Mouse (Mus musculus): ENCODE results near the gene Ubap1. TPM values are rescaled to one million over a fixed set of nuclear protein-coding genes. Genes with fewer than 3 reads are reported as not detected.

Ubap1 gene
- polyA plus RNA-seq, 2 experiments, result 16.9 to 21.4 TPM

GRCm38 (mm10) chr4:41390122-41390521 lies 41.3 kb downstream of the Ubap1 start:
- Histone ChIP-seq H3K27ac (no peak overlapping the region), H3K9me3 (ENCODE audit: control insufficient read depth, low read length) (no peaks in the 10 kb centered on the region), H3K9ac (replicated peaks) (no peak overlapping the region), H3K4me3 (ENCODE audit: insufficient read depth in 1 of 2, low read depth in 2 of 2, low read length in 2 of 2) (no peak overlapping the region), H3K27me3 (ENCODE audit: control insufficient read depth, insufficient read depth, low read length) (no peaks in the 10 kb centered on the region), H3K36me3 (replicated peaks; ENCODE audit: control insufficient read depth, insufficient read depth, low read depth) (peaks cover 42% of the 10 kb centered on the region), H3K4me2 (ENCODE audit: low read depth) (peak overlapping the region; percentile 31), H3K4me1 (replicated peaks; ENCODE audit: control insufficient read depth in 2 of 2, insufficient read depth in 2 of 2, low read length in 1 of 2) (peaks cover 28 to 29% of the 10 kb centered on the region in 2 experiments)
- no peak for ATAC-seq (ENCODE audit: insufficient read depth)
- WGBS (ENCODE audit: insufficient replicate concordance), result 16% methylated on average over 3 of the region's 3 CpGs
- DNase-seq (ENCODE audit: low read depth in 3 of 3, low spot score in 3 of 3), result peak; percentile 50 to 64 (median 56)
- TF ChIP-seq EP300 (IDR thresholded peaks at IDR 0.05; ENCODE audit: low read depth) (no peak), CTCF (IDR thresholded peaks at IDR 0.05; ENCODE audit: low read depth) (peak; percentile 94)

- ATAC-seq (ENCODE audit: insufficient read depth), result no peak
- H3K27ac ChIP-seq, result no peak overlapping the region
- no peaks in the 10 kb centered on the region for H3K27me3 ChIP-seq (ENCODE audit: control insufficient read depth, insufficient read depth, low read length)
- TF ChIP-seq EP300 (IDR thresholded peaks at IDR 0.05; ENCODE audit: low read depth) (no peak), CTCF (IDR thresholded peaks at IDR 0.05; ENCODE audit: low read depth) (no peak)
- 73% methylated on average over 2 of the region's 2 CpGs for WGBS (ENCODE audit: insufficient replicate concordance)
- no peak for DNase-seq (ENCODE audit: low read depth in 3 of 3, low spot score in 3 of 3)
- no peaks in the 10 kb centered on the region for H3K9me3 ChIP-seq (ENCODE audit: control insufficient read depth, low read length)
- peaks cover 42% of the 10 kb centered on the region for H3K36me3 ChIP-seq (replicated peaks; ENCODE audit: control insufficient read depth, insufficient read depth, low read depth)
- no peak overlapping the region for H3K9ac ChIP-seq (replicated peaks)
- no peak overlapping the region for H3K4me2 ChIP-seq (ENCODE audit: low read depth)
- peaks cover 25 to 26% of the 10 kb centered on the region in 2 experiments for H3K4me1 ChIP-seq (replicated peaks; ENCODE audit: control insufficient read depth in 2 of 2, insufficient read depth in 2 of 2, low read length in 1 of 2)
- H3K4me3 ChIP-seq (ENCODE audit: insufficient read depth in 1 of 2, low read depth in 2 of 2, low read length in 2 of 2), result no peak overlapping the region
Measured at GRCm38 (mm10) chr4:41391015-41391414, 42.2 kb downstream of the Ubap1 start.

- Histone ChIP-seq H3K4me1 (replicated peaks; ENCODE audit: control insufficient read depth in 2 of 2, insufficient read depth in 2 of 2, low read length in 1 of 2) (no peaks in the 10 kb centered on the region), H3K9me3 (ENCODE audit: control insufficient read depth, low read length) (no peaks in the 10 kb centered on the region), H3K4me3 (ENCODE audit: insufficient read depth in 1 of 2, low read depth in 2 of 2, low read length in 2 of 2) (no peak overlapping the region), H3K4me2 (ENCODE audit: low read depth) (no peak overlapping the region), H3K9ac (replicated peaks) (no peak overlapping the region), H3K36me3 (replicated peaks; ENCODE audit: control insufficient read depth, insufficient read depth, low read depth) (peaks cover 30% of the 10 kb centered on the region), H3K27me3 (ENCODE audit: control insufficient read depth, insufficient read depth, low read length) (no peaks in the 10 kb centered on the region), H3K27ac (no peak overlapping the region)
- TF ChIP-seq CTCF (IDR thresholded peaks at IDR 0.05; ENCODE audit: low read depth), result no peak
- no peak for TF ChIP-seq EP300 (IDR thresholded peaks at IDR 0.05; ENCODE audit: low read depth)
- WGBS (ENCODE audit: insufficient replicate concordance), result 84% methylated on average over 9 of the region's 9 CpGs
- DNase-seq (ENCODE audit: low read depth in 3 of 3, low spot score in 3 of 3) (no peak), ATAC-seq (ENCODE audit: insufficient read depth) (no peak)
Measured at GRCm38 (mm10) chr4:41394651-41395050, 45.9 kb downstream of the Ubap1 start.

- DNase-seq (ENCODE audit: low read depth in 3 of 3, low spot score in 3 of 3) (no peak), ATAC-seq (ENCODE audit: insufficient read depth) (no peak)
- Histone ChIP-seq H3K27ac (no peak overlapping the region), H3K4me3 (ENCODE audit: insufficient read depth in 1 of 2, low read depth in 2 of 2, low read length in 2 of 2) (no peak overlapping the region), H3K27me3 (ENCODE audit: control insufficient read depth, insufficient read depth, low read length) (no peaks in the 10 kb centered on the region), H3K9me3 (ENCODE audit: control insufficient read depth, low read length) (no peaks in the 10 kb centered on the region), H3K36me3 (replicated peaks; ENCODE audit: control insufficient read depth, insufficient read depth, low read depth) (peaks cover 17% of the 10 kb centered on the region), H3K4me1 (replicated peaks; ENCODE audit: control insufficient read depth in 2 of 2, insufficient read depth in 2 of 2, low read length in 1 of 2) (no peaks in the 10 kb centered on the region), H3K4me2 (ENCODE audit: low read depth) (no peak overlapping the region), H3K9ac (replicated peaks) (no peak overlapping the region)
- 88% methylated on average over 6 of the region's 6 CpGs for WGBS (ENCODE audit: insufficient replicate concordance)
- TF ChIP-seq CTCF (IDR thresholded peaks at IDR 0.05; ENCODE audit: low read depth) (no peak), EP300 (IDR thresholded peaks at IDR 0.05; ENCODE audit: low read depth) (no peak)
Measured at GRCm38 (mm10) chr4:41398353-41398752, 49.6 kb downstream of the Ubap1 start.

GRCm38 (mm10) chr4:41399904-41400303 lies 51.1 kb downstream of the Ubap1 start:
- H3K4me2 ChIP-seq (ENCODE audit: low read depth), result no peak overlapping the region
- H3K9me3 ChIP-seq (ENCODE audit: control insufficient read depth, low read length), result no peaks in the 10 kb centered on the region
- no peak overlapping the region for H3K27ac ChIP-seq
- no peak for DNase-seq (ENCODE audit: low read depth in 3 of 3, low spot score in 3 of 3)
- H3K9ac ChIP-seq (replicated peaks), result no peak overlapping the region
- peaks cover 15% of the 10 kb centered on the region for H3K36me3 ChIP-seq (replicated peaks; ENCODE audit: control insufficient read depth, insufficient read depth, low read depth)
- H3K4me1 ChIP-seq (replicated peaks; ENCODE audit: control insufficient read depth in 2 of 2, insufficient read depth in 2 of 2, low read length in 1 of 2), result no peaks in the 10 kb centered on the region
- no peak overlapping the region for H3K4me3 ChIP-seq (ENCODE audit: insufficient read depth in 1 of 2, low read depth in 2 of 2, low read length in 2 of 2)
- 83% methylated on average over 5 of the region's 5 CpGs for WGBS (ENCODE audit: insufficient replicate concordance)
- H3K27me3 ChIP-seq (ENCODE audit: control insufficient read depth, insufficient read depth, low read length), result no peaks in the 10 kb centered on the region
- no peak for ATAC-seq (ENCODE audit: insufficient read depth)
- TF ChIP-seq EP300 (IDR thresholded peaks at IDR 0.05; ENCODE audit: low read depth) (no peak), CTCF (IDR thresholded peaks at IDR 0.05; ENCODE audit: low read depth) (no peak)

Data from liver, embryonic 14.5 days (tissue).